Mouse (Mus musculus) kidney, postnatal 0 days (tissue): Measurements from ENCODE around the gene Ctnnd2. TPM values are rescaled to one million over a fixed set of nuclear protein-coding genes. Genes with fewer than 3 reads are reported as not detected.

Source experiments
- ATAC-seq: fragments of 200-750 bp; cut with Nextera tagmentation; replicated peaks from 2 replicates; pipeline ENCODE4 v1.8.0; 2017; ENCODE audit warnings: low read depth, moderate number of reproducible peaks, moderate TSS enrichment, moderate library complexity; ENCODE audit not compliant: low FRiP score
- DNase-seq: peaks from one replicate; pipeline ENCODE4 v3.0.0-alpha.2; 2016; ENCODE audit warnings: low spot score
- H3K27ac ChIP-seq: fragments of 300-500 bp; sonication (generic); 2 replicates; pipeline ENCODE4 v1.5.1; 2014; ENCODE audit warnings: mild to moderate bottlenecking
- H3K27me3 ChIP-seq: fragments of 300-500 bp; sonication (generic); 2 replicates; pipeline ENCODE4 v1.6.1; 2014; ENCODE audit warnings: low read length, mixed read lengths; ENCODE audit not compliant: insufficient read depth
- H3K36me3 ChIP-seq: fragments of 300-500 bp; sonication (generic); 2 replicates; pipeline ENCODE4 v1.6.1; 2014; ENCODE audit warnings: low read length, mixed read lengths; ENCODE audit not compliant: insufficient read depth
- H3K4me1 ChIP-seq: fragments of 300-500 bp; sonication (generic); replicated peaks from 2 replicates; pipeline ENCODE4 v1.6.1; 2014; ENCODE audit warnings: antibody characterized with exemption, low read length, mixed read lengths; ENCODE audit not compliant: insufficient read depth
- H3K4me2 ChIP-seq: fragments of 300-500 bp; sonication (generic); 2 replicates; pipeline ENCODE4 v1.6.1; 2014; ENCODE audit warnings: mild to moderate bottlenecking, low read length, moderate library complexity, mixed read lengths
- H3K4me3 ChIP-seq: fragments of 300-500 bp; sonication (generic); replicated peaks from 2 replicates; pipeline ENCODE4 v1.5.1; 2014; ENCODE audit warnings: low read depth, low read length
- H3K9ac ChIP-seq: fragments of 300-500 bp; sonication (generic); 2 replicates; pipeline ENCODE4 v1.6.1; 2014; ENCODE audit warnings: low read depth, low read length
- H3K9me3 ChIP-seq: fragments of 300-500 bp; sonication (generic); replicated peaks from 2 replicates; pipeline ENCODE4 v1.6.1; 2016; ENCODE audit warnings: low read length, inconsistent platforms, mixed read lengths
- CTCF ChIP-seq: IDR thresholded peaks from 2 replicates; pipeline ENCODE4 v1.5.1; 2016; ENCODE audit warnings: antibody characterized with exemption, low read depth, mild to moderate bottlenecking, moderate library complexity
- WGBS: fragments of 180-500 bp; shearing (Covaris S2); extraction: QIAGEN DNeasy Blood & Tissue Kit; methylation state at CpG from one replicate; pipeline ENCODE4 v1.1.7; 2014; 5-methylcytosine and 5-hydroxymethylcytosine counted together
- polyA plus RNA-seq: library from polyadenylated mRNA; unstranded; fragments of >200 nt; fragmentation: Nextera tagmentation; extraction: Ambion mirVana; gene quantifications from 2 replicates; pipeline ENCODE4 v1.2.1, GENCODE M21; 2015

The Ctnnd2 gene
- polyA plus RNA-seq, 1 experiment from 2014 or later: 2.8 TPM

DNA sequence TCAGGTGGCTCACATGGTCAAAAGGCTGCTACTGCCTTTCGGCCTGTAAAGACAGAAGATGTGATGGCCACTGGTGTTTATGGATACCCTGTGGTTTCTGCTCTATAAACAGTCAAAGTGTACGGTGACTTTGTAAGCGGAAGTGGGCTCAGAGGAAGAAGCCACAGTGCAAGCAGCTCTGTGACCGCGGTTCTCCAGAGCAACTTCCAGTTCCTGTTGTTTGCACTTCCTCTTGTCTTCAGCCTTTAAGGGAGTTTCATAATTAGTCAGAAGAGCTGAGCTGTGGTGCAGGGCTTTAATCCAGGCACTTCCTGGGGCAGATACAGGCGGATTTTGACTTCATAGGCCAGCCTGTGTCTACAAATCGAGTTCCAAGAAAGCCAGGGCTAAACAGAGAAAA, 438.2 kb downstream of the Ctnnd2 start:
- H3K4me2 ChIP-seq: no peak overlapping the region
- H3K4me1 ChIP-seq: no peaks in the 10 kb centered on the region
- no peak for TF ChIP-seq CTCF
- 83% methylated on average over 7 of the region's 7 CpGs for WGBS
- H3K36me3 ChIP-seq: no peaks in the 10 kb centered on the region
- no peak overlapping the region for H3K27ac ChIP-seq
- H3K9ac ChIP-seq: no peak overlapping the region
- H3K9me3 ChIP-seq: no peaks in the 10 kb centered on the region
- H3K4me3 ChIP-seq: no peak overlapping the region
- ATAC-seq (no peak), DNase-seq (peak; percentile 1)
- H3K27me3 ChIP-seq: no peaks in the 10 kb centered on the region

DNA sequence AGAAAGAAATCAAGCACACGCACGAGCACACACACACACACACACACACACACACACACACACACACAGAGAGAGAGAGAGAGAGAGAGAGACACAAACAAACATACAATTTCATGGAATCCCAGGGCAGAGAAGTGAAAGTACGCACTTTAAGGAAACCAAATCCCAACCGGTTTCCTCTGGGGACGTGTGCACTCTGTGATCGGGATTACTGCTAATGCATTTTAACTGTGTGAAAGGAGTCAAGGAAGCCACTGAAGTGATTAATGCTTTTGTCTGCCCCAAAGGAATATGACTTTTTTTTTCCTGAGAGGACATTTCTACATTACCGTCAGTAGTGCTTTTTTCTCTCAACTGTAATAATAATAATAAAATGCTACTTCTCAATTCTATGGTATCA, 443.1 kb downstream of the Ctnnd2 start:
- Histone ChIP-seq H3K36me3 (no peaks in the 10 kb centered on the region), H3K4me2 (no peak overlapping the region), H3K4me3 (no peak overlapping the region), H3K27me3 (no peaks in the 10 kb centered on the region), H3K9me3 (no peaks in the 10 kb centered on the region), H3K27ac (no peak overlapping the region), H3K4me1 (no peaks in the 10 kb centered on the region), H3K9ac (no peak overlapping the region)
- peak; percentile 4 for DNase-seq
- ATAC-seq: no peak
- no peak for TF ChIP-seq CTCF
- 49% methylated on average over 7 of the region's 7 CpGs for WGBS

DNA sequence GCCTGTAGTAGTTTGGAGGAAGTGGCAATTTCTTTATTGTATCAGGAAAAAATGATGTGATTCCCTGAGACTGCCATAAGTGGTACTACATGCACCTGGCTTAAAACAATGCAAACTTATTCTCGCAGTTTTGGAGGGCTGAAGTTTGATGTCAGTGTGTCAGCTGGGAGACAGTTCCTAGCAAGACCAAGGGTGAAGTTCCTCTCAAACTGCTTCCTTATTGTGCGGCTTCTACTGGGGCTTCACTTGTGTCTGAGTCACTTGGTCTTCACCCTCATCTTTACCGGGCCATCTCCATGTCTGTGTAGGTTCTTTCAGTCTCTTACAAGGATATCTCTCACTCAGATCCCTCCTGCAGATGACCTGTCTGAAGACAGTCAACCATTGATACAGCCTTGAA, 444.5 kb downstream of the Ctnnd2 start:
- H3K4me2 ChIP-seq: no peak overlapping the region
- no peak for TF ChIP-seq CTCF
- no peak overlapping the region for H3K27ac ChIP-seq
- no peak for DNase-seq
- 92% methylated on average over 3 of the region's 3 CpGs for WGBS
- no peaks in the 10 kb centered on the region for H3K36me3 ChIP-seq
- H3K9me3 ChIP-seq: no peaks in the 10 kb centered on the region
- no peak overlapping the region for H3K9ac ChIP-seq
- no peak overlapping the region for H3K4me3 ChIP-seq
- ATAC-seq: no peak
- H3K27me3 ChIP-seq: no peaks in the 10 kb centered on the region
- H3K4me1 ChIP-seq: no peaks in the 10 kb centered on the region

DNA sequence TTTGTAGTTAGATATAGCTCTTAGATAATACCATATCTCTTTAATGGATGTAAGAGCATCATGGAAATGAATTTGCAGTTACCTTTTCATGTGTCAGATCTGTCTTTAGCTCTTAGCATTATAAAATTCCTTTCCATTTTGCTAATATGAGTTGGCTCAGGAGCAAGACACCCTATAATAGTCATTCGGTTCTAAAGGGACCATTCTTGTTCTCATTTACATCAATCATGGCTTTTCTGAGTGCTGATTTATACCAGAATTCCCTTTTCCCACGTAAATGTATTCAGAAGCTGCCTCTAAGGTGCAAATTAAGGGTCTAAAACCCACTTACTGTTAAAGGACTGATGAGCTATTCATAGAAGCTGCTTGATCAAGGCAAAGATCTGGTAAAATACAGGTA, 445.5 kb downstream of the Ctnnd2 start:
- no peak overlapping the region for H3K4me3 ChIP-seq
- H3K4me2 ChIP-seq: no peak overlapping the region
- TF ChIP-seq CTCF: no peak
- no peak overlapping the region for H3K27ac ChIP-seq
- no peaks in the 10 kb centered on the region for H3K36me3 ChIP-seq
- H3K9me3 ChIP-seq: no peaks in the 10 kb centered on the region
- no peaks in the 10 kb centered on the region for H3K27me3 ChIP-seq
- ATAC-seq (no peak), DNase-seq (no peak)
- no peak overlapping the region for H3K9ac ChIP-seq
- WGBS: 84% methylated on average over 2 of the region's 2 CpGs
- H3K4me1 ChIP-seq: no peaks in the 10 kb centered on the region

GRCm38 (mm10) chr15:30628524-30628923, 456.1 kb downstream of the Ctnnd2 start:
- 13% methylated on average over 3 of the region's 3 CpGs for WGBS
- TF ChIP-seq CTCF: no peak

GRCm38 (mm10) chr15:30632113-30632735, 459.8 kb downstream of the Ctnnd2 start:
- TF ChIP-seq CTCF: no peak
- Histone ChIP-seq H3K36me3 (no peaks in the 10 kb centered on the region), H3K4me1 (no peaks in the 10 kb centered on the region), H3K4me2 (no peak overlapping the region), H3K27me3 (no peaks in the 10 kb centered on the region), H3K27ac (no peak overlapping the region), H3K9me3 (no peaks in the 10 kb centered on the region), H3K4me3 (no peak overlapping the region), H3K9ac (no peak overlapping the region)
- DNase-seq (no peak), ATAC-seq (no peak)
- WGBS: 82% methylated on average over 7 of the region's 7 CpGs

More at GRCm38 (mm10) chr15:30628524-30628923, 456.1 kb downstream of the Ctnnd2 start:
- H3K9ac ChIP-seq: no peak overlapping the region
- H3K4me2 ChIP-seq: no peak overlapping the region
- H3K27ac ChIP-seq: no peak overlapping the region
- H3K27me3 ChIP-seq: no peaks in the 10 kb centered on the region
- no peaks in the 10 kb centered on the region for H3K36me3 ChIP-seq
- no peaks in the 10 kb centered on the region for H3K9me3 ChIP-seq
- DNase-seq (peak; percentile 15), ATAC-seq (no peak)
- H3K4me3 ChIP-seq: no peak overlapping the region
- H3K4me1 ChIP-seq: no peaks in the 10 kb centered on the region

GRCm38 (mm10) chr15:30633917-30634316, 461.5 kb downstream of the Ctnnd2 start:
- WGBS: 36% methylated on average over 2 of the region's 2 CpGs
- no peak overlapping the region for H3K9ac ChIP-seq

More at GRCm38 (mm10) chr15:30633917-30634316, 461.5 kb downstream of the Ctnnd2 start:
- no peaks in the 10 kb centered on the region for H3K27me3 ChIP-seq
- no peak for TF ChIP-seq CTCF
- no peaks in the 10 kb centered on the region for H3K4me1 ChIP-seq
- H3K4me2 ChIP-seq: no peak overlapping the region
- DNase-seq (no peak), ATAC-seq (no peak)
- H3K4me3 ChIP-seq: no peak overlapping the region
- no peaks in the 10 kb centered on the region for H3K36me3 ChIP-seq
- H3K9me3 ChIP-seq: no peaks in the 10 kb centered on the region
- H3K27ac ChIP-seq: no peak overlapping the region
